Mouse (Mus musculus) heart, adult 2 months (tissue): ENCODE measurements around the gene Zfr2. TPM values are rescaled to one million over a fixed set of nuclear protein-coding genes. Genes with fewer than 3 reads are reported as not detected.
A peak's percentile ranks its signal among the peaks of the same experiment; 100 is the strongest.

Experiments
- DNase-seq, 2 experiments: peaks; one replicate each; pipeline ENCODE4 v3.0.0; 2021
- H3K27ac ChIP-seq: fragments of 200-600 bp; 2 replicates; pipeline ENCODE4 v1.8.1; 2022
- H3K27me3 ChIP-seq: fragments of 200-500 bp; 2 replicates; pipeline ENCODE4 v1.6.1; 2012; ENCODE audit warnings: mild to moderate bottlenecking, low read length, inconsistent platforms, mixed read lengths; ENCODE audit not compliant: control insufficient read depth, insufficient read depth
- H3K36me3 ChIP-seq: fragments of 200-500 bp; 2 replicates; pipeline ENCODE4 v1.6.1; 2012; ENCODE audit warnings: low read length, inconsistent platforms; ENCODE audit not compliant: control insufficient read depth, insufficient read depth
- H3K4me1 ChIP-seq: fragments of 200-500 bp; 2 replicates; pipeline ENCODE4 v1.6.1; 2011; ENCODE audit warnings: low read length; ENCODE audit not compliant: control insufficient read depth, insufficient read depth
- H3K4me3 ChIP-seq: fragments of 200-600 bp; 2 replicates; pipeline ENCODE4 v1.8.1; 2022
- H3K79me2 ChIP-seq: fragments of 200-500 bp; replicated peaks from 2 replicates; pipeline ENCODE4 v1.6.1; 2012; ENCODE audit warnings: mild to moderate bottlenecking, inconsistent platforms, low read length, moderate library complexity, mixed read lengths; ENCODE audit not compliant: control insufficient read depth, insufficient read depth
- H3K9ac ChIP-seq: fragments of 200-500 bp; 2 replicates; pipeline ENCODE4 v1.6.1; 2012; ENCODE audit warnings: low read depth, mild to moderate bottlenecking, control low read depth, inconsistent platforms, low read length, mixed read lengths
- CTCF ChIP-seq: fragments of 200-600 bp; IDR thresholded peaks from 2 replicates; pipeline ENCODE4 v1.8.1; 2022; ENCODE audit warnings: antibody characterized with exemption, mild to moderate bottlenecking, moderate library complexity
- EP300 ChIP-seq: fragments of 200-500 bp; IDR thresholded peaks from 2 replicates; pipeline ENCODE4 v1.6.1; 2011; ENCODE audit warnings: low read depth, low read length, control low read depth; ENCODE audit not compliant: insufficient read depth
- POLR2A ChIP-seq: fragments of 200-500 bp; IDR thresholded peaks from 2 replicates; pipeline ENCODE4 v1.6.1; 2011; ENCODE audit warnings: mild to moderate bottlenecking, low read depth, low read length, control low read depth; ENCODE audit not compliant: insufficient read depth
- WGBS: fragments of 180-500 bp; shearing (Covaris S2); methylation state at CpG from one replicate; pipeline ENCODE4 v1.1.7; 2018; 5-methylcytosine and 5-hydroxymethylcytosine counted together
- intact Hi-C: fragments of 180-260 bp; cut with DNase I; formaldehyde crosslinking; loops from one replicate; pipeline ENCODE4 v1.15.1; 2025
- polyA plus RNA-seq: library from polyadenylated mRNA; depleted of rRNA; stranded (reverse); fragments of >200 nt; gene quantifications from 2 replicates; pipeline ENCODE4 v1.2.3, GENCODE M21; 2012
- total RNA-seq, 2 experiments: library from RNA; stranded (reverse); gene quantifications; 2 replicates each; pipeline ENCODE4 v1.2.3; 2021

Zfr2 gene
- total and polyA plus RNA-seq, 3 experiments = 1.8 to 5.0 (median 2.0) TPM

DNA sequence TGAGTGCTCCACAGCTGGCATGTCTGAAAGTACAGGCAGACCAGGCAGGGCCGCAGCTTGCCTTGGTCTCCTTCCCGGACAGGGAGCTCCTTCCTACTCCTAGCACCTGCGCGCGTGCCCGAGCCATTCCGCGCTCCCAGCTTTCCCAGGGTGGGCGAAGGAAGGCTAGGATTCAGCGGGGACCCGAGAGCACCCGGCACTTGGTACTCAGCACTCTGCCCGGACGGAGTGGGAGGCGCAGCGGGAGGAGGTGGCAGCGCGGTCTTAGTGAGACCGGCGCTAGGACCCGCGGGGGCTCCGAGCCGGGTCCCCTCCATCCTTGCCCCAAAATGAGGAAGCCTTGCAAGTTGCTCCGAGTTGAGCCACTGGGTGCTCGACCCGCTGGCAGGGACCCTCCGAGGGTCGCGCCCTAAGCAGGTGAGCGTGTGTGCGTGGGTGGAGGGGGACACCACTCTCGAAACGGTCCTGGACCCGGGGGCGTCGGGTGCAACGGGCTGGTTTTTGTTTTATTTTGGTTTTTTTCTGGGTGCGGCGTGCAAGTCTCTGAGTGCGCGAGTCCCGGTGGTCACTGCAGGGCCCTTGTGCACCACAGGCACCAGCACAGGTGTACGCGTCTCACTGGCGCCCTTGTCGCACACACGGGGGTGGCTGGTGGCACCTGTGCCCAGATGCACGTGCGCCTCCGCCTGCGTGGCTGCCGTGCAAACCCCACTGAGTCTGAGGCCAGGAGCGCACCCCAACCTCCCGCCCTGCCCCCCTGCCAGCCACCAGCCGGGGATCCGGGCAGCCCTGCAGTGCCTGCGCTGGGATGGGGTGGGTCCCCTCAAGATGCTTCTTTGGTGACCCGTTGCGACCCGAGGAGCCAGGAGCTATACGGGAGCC, 24.4 kb downstream of the Zfr2 start:
- TF ChIP-seq EP300 = no peak
- TF ChIP-seq POLR2A = no peak
- TF ChIP-seq CTCF = no peak
- 5% methylated on average over 62 of the region's 62 CpGs for WGBS
- Histone ChIP-seq H3K27me3 (peaks cover 15% of the 10 kb centered on the region; the same call in 1 of the 2 replicates), H3K4me3 (peak overlapping the region; percentile 22), H3K36me3 (no peaks in the 10 kb centered on the region), H3K4me1 (no peaks in the 10 kb centered on the region), H3K79me2 (no peaks in the 10 kb centered on the region), H3K9ac (no peak overlapping the region), H3K27ac (no peak overlapping the region)
- intact Hi-C loops = no loop called here
- DNase-seq = no peak

DNA sequence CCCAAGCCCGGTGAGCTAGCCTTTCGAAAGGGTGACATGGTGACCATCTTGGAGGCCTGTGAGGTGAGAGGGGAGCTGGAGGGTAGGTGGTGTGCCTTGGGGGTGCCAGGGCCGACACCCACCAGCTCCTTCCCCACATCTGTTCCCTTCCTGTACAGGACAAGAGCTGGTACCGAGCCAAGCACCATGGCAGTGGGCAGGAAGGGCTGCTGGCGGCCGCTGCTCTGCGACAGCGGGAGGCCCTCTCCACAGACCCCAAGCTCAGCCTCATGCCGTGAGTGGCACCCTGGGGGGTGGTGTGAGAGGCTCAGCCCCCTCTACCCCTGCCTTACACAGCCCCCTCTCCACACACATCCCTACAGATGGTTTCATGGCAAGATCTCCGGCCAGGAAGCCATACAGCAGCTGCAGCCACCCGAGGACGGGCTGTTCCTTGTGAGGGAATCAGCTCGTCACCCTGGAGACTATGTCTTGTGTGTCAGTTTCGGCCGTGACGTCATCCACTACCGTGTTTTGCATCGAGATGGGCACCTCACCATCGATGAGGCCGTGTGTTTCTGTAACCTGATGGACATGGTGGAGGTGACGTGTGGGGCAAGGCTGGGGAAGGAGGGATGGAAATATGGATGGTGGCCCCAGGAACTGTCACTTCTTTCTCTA, 26.4 kb downstream of the Zfr2 start:
- H3K79me2 ChIP-seq = no peaks in the 10 kb centered on the region
- no peak overlapping the region for H3K9ac ChIP-seq
- no peak for TF ChIP-seq CTCF
- no peak for TF ChIP-seq POLR2A
- TF ChIP-seq EP300 = no peak
- 33% methylated on average over 21 of the region's 21 CpGs for WGBS
- DNase-seq = no peak
- peaks cover 11% of the 10 kb centered on the region; the same call in 1 of the 2 replicates for H3K27me3 ChIP-seq
- no peaks in the 10 kb centered on the region for H3K36me3 ChIP-seq
- H3K4me3 ChIP-seq = no peak overlapping the region
- no peaks in the 10 kb centered on the region for H3K4me1 ChIP-seq
- H3K27ac ChIP-seq = no peak overlapping the region
- intact Hi-C loops = no loop called here

DNA sequence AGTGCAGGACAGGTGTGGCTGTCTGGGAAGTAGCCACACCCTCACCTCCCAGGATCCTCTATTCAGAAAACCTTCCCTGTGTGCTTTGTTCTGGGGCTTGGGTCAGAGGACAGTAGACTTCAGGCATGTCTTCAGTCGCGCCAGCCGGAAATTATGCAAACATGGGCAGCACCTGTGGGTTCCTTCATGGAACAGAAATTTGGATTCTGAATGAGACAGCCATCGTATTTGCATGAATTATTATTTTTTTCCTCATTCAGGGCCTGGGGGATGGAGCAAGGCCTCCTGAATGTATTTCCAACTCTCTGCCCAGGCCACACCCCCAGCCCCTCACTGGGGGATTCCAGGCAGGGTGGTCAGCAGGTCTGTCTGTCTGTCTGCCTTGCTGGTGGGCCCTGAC, 28.1 kb downstream of the Zfr2 start:
- TF ChIP-seq POLR2A (no peak), EP300 (no peak), CTCF (no peak)
- no peak overlapping the region for H3K27ac ChIP-seq
- intact Hi-C loops = no loop called here
- no peak for DNase-seq
- H3K4me3 ChIP-seq = no peak overlapping the region
- no peaks in the 10 kb centered on the region for H3K36me3 ChIP-seq
- no peaks in the 10 kb centered on the region for H3K79me2 ChIP-seq
- WGBS = 93% methylated on average over 4 of the region's 4 CpGs
- no peak overlapping the region for H3K9ac ChIP-seq
- peaks cover 2% of the 10 kb centered on the region; the same call in 1 of the 2 replicates for H3K4me1 ChIP-seq
- H3K27me3 ChIP-seq = peaks cover 11% of the 10 kb centered on the region; the same call in 1 of the 2 replicates

DNA sequence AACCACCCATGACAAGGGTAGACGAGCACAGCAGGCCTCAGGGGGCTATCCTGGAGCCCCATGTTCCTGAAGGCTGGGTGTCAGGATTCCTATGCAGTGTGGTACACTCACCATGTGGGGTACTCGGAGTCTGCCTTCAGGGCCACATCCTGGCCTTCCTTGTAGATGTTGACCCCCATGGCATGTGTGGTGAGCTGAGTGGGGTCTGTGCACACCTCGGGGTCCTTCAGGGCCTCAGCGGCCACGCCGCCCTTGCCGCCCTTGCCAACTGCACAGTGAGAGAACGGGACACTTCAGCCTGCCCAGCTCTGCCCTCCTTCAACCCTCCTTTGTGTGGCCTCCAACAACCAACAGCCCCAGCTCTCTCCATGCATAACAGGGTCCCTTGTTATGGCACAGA, 32.6 kb downstream of the Zfr2 start:
- no peaks in the 10 kb centered on the region for H3K27me3 ChIP-seq
- intact Hi-C loops = no loop called here
- H3K9ac ChIP-seq = no peak overlapping the region
- H3K4me3 ChIP-seq = no peak overlapping the region
- DNase-seq = no peak
- no peaks in the 10 kb centered on the region for H3K79me2 ChIP-seq
- 95% methylated on average over 8 of the region's 8 CpGs for WGBS
- H3K36me3 ChIP-seq = no peaks in the 10 kb centered on the region
- TF ChIP-seq EP300 = no peak
- TF ChIP-seq POLR2A = no peak
- TF ChIP-seq CTCF = no peak
- H3K4me1 ChIP-seq = peaks cover 2% of the 10 kb centered on the region; the same call in 1 of the 2 replicates
- no peak overlapping the region for H3K27ac ChIP-seq

DNA sequence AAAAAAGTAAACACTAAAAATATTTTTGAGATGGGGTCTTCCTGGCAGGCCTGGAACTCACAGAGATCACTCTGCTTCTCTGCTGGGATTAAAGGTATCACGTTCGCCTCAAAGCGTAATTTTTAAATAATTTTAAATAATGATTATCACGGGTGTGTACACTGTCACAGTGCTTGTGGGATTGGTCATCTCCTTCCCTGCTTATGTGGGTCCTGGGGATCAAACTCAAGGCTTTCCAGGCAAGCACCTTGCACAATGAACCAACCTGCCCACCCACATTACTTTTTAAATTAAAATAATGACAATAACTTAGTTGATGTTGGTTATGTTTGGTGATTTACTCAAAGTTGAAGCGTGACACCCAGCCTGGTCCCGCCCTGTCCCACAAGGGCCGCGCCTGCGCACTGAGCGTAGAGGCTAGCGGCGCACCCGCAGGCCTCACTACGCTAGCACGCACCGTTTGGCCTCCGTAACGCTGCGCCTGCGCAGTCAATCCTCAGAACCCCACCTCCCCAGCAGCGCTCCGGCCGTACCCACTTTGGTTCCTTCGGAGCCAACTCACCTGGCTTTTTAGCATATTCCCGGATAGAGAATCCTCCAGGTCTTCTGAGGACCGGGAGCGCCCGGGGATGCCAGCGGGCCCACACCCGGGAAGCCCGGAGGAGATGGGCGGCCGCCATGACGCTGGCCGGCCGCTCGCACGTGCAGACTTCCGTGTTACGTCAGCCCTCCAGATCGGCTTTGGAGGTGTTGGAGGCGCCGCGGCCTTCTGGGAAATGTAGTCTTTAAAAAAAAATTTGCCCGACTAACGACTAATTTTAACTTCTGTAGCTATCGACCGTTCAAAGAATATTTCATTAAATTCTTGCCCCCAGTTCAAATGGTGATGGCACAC, 33.5 kb downstream of the Zfr2 start, which contains the start of the genes Mrpl54 and Apba3:
Gene Mrpl54, minus strand, starts transcription at position 724 of the 895 bp plus-strand sequence.
Gene Apba3, plus strand, starts transcription at position 750 of the 895 bp plus-strand sequence.
- peak; percentile 96 to 99 for DNase-seq
- TF ChIP-seq POLR2A (peak; percentile 78), CTCF (no peak), EP300 (peak; percentile 39; the same call in 1 of the 2 replicates)
- H3K79me2 ChIP-seq = no peaks in the 10 kb centered on the region
- intact Hi-C loops = no loop called here
- H3K4me3 ChIP-seq = peak within 1 kb of the TSS; percentile 91
- H3K27ac ChIP-seq = peak within 1 kb of the TSS; percentile 98
- no peaks in the 10 kb centered on the region for H3K36me3 ChIP-seq
- peak within 1 kb of the TSS; percentile 91 for H3K9ac ChIP-seq
- WGBS = under 1% methylated on average over 48 of the region's 48 CpGs
- no peaks in the 10 kb centered on the region for H3K27me3 ChIP-seq
- peaks cover 2% of the 10 kb centered on the region; the same call in 1 of the 2 replicates for H3K4me1 ChIP-seq
